Mouse (Mus musculus) liver, postnatal 0 days (tissue): ENCODE data around the gene Gm21992.

Experiments used
- CTCF ChIP-seq: sonication (generic); IDR thresholded peaks from 2 replicates; pipeline ENCODE4 v1.5.1; 2016; ENCODE audit warnings: antibody characterized with exemption, low read depth
- EP300 ChIP-seq: IDR thresholded peaks from 2 replicates; pipeline ENCODE4 v1.6.1; 2016; ENCODE audit warnings: antibody characterized with exemption, low read depth, mild to moderate bottlenecking

- TF ChIP-seq EP300 = no peak
- TF ChIP-seq CTCF = no peak
These were observed 708 bp downstream of the Gm21992 start for GRCm38 (mm10) chr19:4810746-4811062.
